ENCODE assay signal across 10 mouse cellular contexts in the genomic region with DNA sequence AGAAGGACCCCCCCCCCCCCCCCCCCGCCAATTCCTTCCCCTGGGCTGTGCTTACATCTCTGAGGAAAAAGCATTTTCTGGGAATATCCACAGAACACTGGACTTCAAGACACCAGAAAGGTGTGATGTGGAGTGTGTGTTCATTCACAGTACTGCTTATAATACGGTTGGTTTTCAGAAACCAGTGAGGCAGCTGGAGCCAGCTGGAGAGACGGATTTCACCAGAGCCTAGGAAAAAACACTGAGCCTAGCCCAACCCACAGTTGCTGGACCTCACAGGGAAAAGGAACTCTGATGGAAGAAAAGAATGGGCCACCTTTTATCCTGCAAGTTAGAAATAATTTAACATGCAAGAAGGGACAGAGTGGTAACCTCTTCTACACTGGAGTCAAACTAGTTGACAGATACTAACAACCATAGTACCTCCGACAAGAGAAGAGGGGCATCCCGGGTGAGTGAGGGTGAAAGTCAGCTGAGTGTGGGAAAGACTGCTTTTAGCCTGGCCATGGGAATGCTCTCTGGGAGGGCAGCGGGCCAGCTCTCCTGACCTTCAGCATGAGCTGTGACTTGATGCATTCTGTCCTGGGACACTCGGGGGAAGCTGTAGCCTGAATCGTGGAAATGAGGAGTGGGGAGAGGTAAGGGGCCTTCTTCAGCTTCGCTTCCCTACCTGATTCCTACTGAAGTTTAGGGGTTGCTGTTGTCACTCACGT. TPM values are rescaled to one million over a fixed set of nuclear protein-coding genes. Genes with fewer than 3 reads are reported as not detected.
A peak's percentile ranks its signal among the peaks of the same experiment; 100 is the strongest.
DNase-seq lines count a peak whose midpoint lies in the region; ATAC-seq and TF ChIP-seq lines count a peak whose summit lies in the region.
"Had no signal": no experiment of that assay in that cellular context is flagged by ENCODE, and none has a peak within 500 bp of the region (broad histone marks: within the 10 kb centered on the region; RNA-seq: fewer than 3 reads in every experiment).

No protein-coding gene starts in this region.

- DNase-seq in kidney, adult 18-20 months: peak; percentile 48
- peak; percentile 77 to 85 for DNase-seq in heart, adult 9 months (ENCODE audit: low spot score in 2 of 2)
- DNase-seq in kidney, postnatal 10 days: peak; percentile 85
- no peak for DNase-seq in cerebellum, adult 9-11 months
- DNase-seq in left cerebral cortex, postnatal 14 days (ENCODE audit: low spot score in 2 of 2): no peak
- DNase-seq in cerebellum, adult 8-10 months: no peak
- DNase-seq: liver had no signal

- H3K9me3 ChIP-seq in kidney, embryonic 16.5 days (ENCODE audit: low read length): peaks cover 4% of the 10 kb centered on the region; the same call in 1 of the 2 replicates

- no peak overlapping the region for H3K4me2 ChIP-seq in kidney, embryonic 16.5 days (replicated peaks; ENCODE audit: low read depth, low read length)

- H3K27ac ChIP-seq in kidney, embryonic 16.5 days (ENCODE audit: low read length): no peak overlapping the region
- H3K27ac ChIP-seq in testis, adult 2 months (ENCODE audit: control insufficient read depth, insufficient read depth, low read depth, low read length): peak overlapping the region; percentile 54; the same call in 1 of the 2 replicates

- H3K27me3 ChIP-seq in kidney, embryonic 16.5 days (ENCODE audit: insufficient read depth, low read length): no peaks in the 10 kb centered on the region
- no peaks in the 10 kb centered on the region for H3K27me3 ChIP-seq in testis, adult 2 months (ENCODE audit: control insufficient read depth, insufficient read depth, low read length)
- H3K27me3 ChIP-seq: CH12.LX had no signal

- H3K4me1 ChIP-seq in kidney, embryonic 16.5 days (ENCODE audit: insufficient read depth, low read length): no peaks in the 10 kb centered on the region
- no peaks in the 10 kb centered on the region; the same call in 1 of the 2 replicates for H3K4me1 ChIP-seq in testis, adult 2 months (ENCODE audit: control insufficient read depth, insufficient read depth, low read length)

- TF ChIP-seq POLR2A in testis, adult 2 months (IDR thresholded peaks at IDR 0.05; ENCODE audit: control insufficient read depth, low read depth, low read length): no peak

- no peak overlapping the region for H3K4me3 ChIP-seq in kidney, embryonic 16.5 days (ENCODE audit: low read length)
- no peak overlapping the region for H3K4me3 ChIP-seq in testis, adult 2 months (ENCODE audit: control insufficient read depth, low read depth, low read length)

- ATAC-seq in kidney, embryonic 16.5 days (ENCODE audit: low FRiP score, low TSS enrichment): no peak

- no peak overlapping the region for H3K9ac ChIP-seq in kidney, embryonic 16.5 days (replicated peaks; ENCODE audit: low read length)

- TF ChIP-seq CTCF in testis, adult 2 months (IDR thresholded peaks at IDR 0.05; ENCODE audit: control insufficient read depth, insufficient read depth, insufficient replicate concordance, low read depth, low read length): no peak

- WGBS in kidney, embryonic 16.5 days: 76% methylated on average over 10 of the region's 10 CpGs

- intact Hi-C loops in left cerebral cortex, postnatal 14 days (cut with DNase I): no loop called here

- H3K36me3 ChIP-seq in kidney, embryonic 16.5 days (ENCODE audit: insufficient read depth, low read length): no peaks in the 10 kb centered on the region
- H3K36me3 ChIP-seq in testis, adult 2 months (ENCODE audit: control insufficient read depth, insufficient read depth, low read length): no peaks in the 10 kb centered on the region

RNA-seq across cellular contexts. Expression of gene Aph1c, which starts 37.6 kb away (rescaled TPM):
- polyA plus RNA-seq in kidney, embryonic 16.5 days (2015; fragmentation: Nextera tagmentation; extraction: Ambion mirVana): 11.5 and 11.7 TPM in 2 replicates
- 7.3 and 10.2 TPM in 2 replicates for polyA plus RNA-seq in testis, adult 2 months (2012; rRNA removed)
- 1 to 10 TPM; 4.6 to 5.0 TPM for total RNA-seq in left cerebral cortex, postnatal 14 days (2021)

RNA-seq across cellular contexts. Expression of gene Rab8b, which starts 47.3 kb away (rescaled TPM):
- polyA plus RNA-seq in kidney, embryonic 16.5 days (2015; fragmentation: Nextera tagmentation; extraction: Ambion mirVana): 27.0 and 27.8 TPM in 2 replicates
- polyA plus RNA-seq in testis, adult 2 months (2012; rRNA removed): 8.6 and 10.9 TPM in 2 replicates
- 10 to 100 TPM; 23.4 to 24.4 TPM for total RNA-seq in left cerebral cortex, postnatal 14 days (2021)

Comparison
In these comparisons a context has a peak if more than half of its experiments do, and no peak if none do; other contexts are left out.
1. DNase-seq: peak in kidney, adult 18-20 months (single experiment), heart, adult 9 months (2 of 2) and kidney, postnatal 10 days (single experiment); none in cerebellum, adult 9-11 months (single experiment), left cerebral cortex, postnatal 14 days (0 of 2) and cerebellum, adult 8-10 months (single experiment).